12 mouse cellular contexts compared by ENCODE assay signal in the genomic region with DNA sequence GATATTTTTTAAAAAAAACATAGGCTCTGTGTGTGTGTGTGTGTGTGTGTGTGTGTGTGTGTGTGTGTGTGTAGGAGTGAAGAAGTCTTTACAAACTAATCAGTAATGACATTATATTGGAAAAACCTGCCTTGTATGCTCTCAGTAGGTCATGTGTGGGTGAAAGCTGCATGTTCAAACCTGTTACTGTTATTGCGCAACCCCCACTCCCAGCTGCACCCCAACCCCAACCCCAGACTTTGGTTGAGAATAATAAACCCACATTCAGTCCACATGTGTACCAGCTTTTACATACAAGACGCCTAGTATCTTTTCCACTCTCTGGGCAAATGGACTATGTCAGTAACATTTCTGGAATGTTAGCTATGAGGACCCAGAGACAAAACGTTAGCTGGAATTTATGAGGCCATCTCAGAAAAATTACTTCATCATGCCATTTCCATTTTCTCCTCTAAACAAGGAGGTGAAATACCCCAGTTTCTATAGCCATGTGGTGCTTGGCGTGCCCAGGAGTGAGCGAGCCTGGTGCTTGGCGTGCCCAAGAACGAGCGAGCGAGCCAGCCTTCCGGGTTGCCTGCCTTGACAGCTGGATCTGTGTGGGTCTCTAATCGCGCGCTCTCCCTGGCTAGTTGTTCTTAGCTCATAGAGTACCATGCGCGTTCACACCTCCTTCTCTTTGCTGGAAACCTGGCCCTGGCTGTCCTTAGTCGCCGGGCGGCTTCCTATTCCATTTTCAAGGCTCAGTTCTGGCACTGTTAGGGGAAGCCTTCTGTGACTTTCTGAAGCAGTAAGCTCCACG. TPM values are rescaled to one million over a fixed set of nuclear protein-coding genes. Genes with fewer than 3 reads are reported as not detected.
DNase-seq lines count a peak whose midpoint lies in the region; ATAC-seq lines count a peak whose summit lies in the region.
"Had no signal": no experiment of that assay in that cellular context is flagged by ENCODE, and none has a peak within 500 bp of the region (broad histone marks: within the 10 kb centered on the region; RNA-seq: fewer than 3 reads in every experiment).

No protein-coding gene starts in this region.

- H3K27ac ChIP-seq in heart, embryonic 12.5 days (ENCODE audit: poor library complexity, severe bottlenecking): peak overlapping the region; percentile 29; the same call in 1 of the 2 replicates
- H3K27ac ChIP-seq in neural tube, embryonic 15.5 days (replicated peaks): no peak overlapping the region
- H3K27ac ChIP-seq in kidney, embryonic 14.5 days (ENCODE audit: low read depth, low read length): no peak overlapping the region
- H3K27ac ChIP-seq: hindbrain, embryonic 12.5 days; lung, embryonic 15.5 days had no signal

- no peak overlapping the region for H3K4me3 ChIP-seq in heart, embryonic 12.5 days
- no peak overlapping the region for H3K4me3 ChIP-seq in neural tube, embryonic 15.5 days (replicated peaks)
- no peak overlapping the region for H3K4me3 ChIP-seq in kidney, embryonic 14.5 days (ENCODE audit: low read length)
- H3K4me3 ChIP-seq: hindbrain, embryonic 12.5 days; lung, embryonic 15.5 days had no signal

- H3K4me1 ChIP-seq in heart, embryonic 12.5 days (replicated peaks): peaks cover 17% of the 10 kb centered on the region
- H3K4me1 ChIP-seq in neural tube, embryonic 15.5 days: no peaks in the 10 kb centered on the region
- H3K4me1 ChIP-seq in kidney, embryonic 14.5 days (ENCODE audit: control insufficient read depth, insufficient read depth, low read length): no peaks in the 10 kb centered on the region
- H3K4me1 ChIP-seq: hindbrain, embryonic 12.5 days had no signal

- no peak for ATAC-seq in heart, embryonic 12.5 days (ENCODE audit: insufficient number of reproducible peaks, low FRiP score)
- ATAC-seq in neural tube, embryonic 15.5 days (ENCODE audit: low FRiP score): no peak
- ATAC-seq in granulocyte monocyte progenitor cell, adult 5-6 weeks (replicated peaks; ENCODE audit: poor library complexity, severe bottlenecking): peak; percentile 84
- no peak for ATAC-seq in kidney, embryonic 14.5 days (ENCODE audit: low FRiP score, low TSS enrichment)

- DNase-seq in heart, adult 8-10 months (ENCODE audit: low spot score): no peak
- peak; percentile 10 for DNase-seq in neural tube, embryonic 10.5 days (ENCODE audit: extremely low spot score, low spot score)
- DNase-seq in urinary bladder, adult 2 months (ENCODE audit: low spot score): no peak
- DNase-seq: cerebellum, adult 18-20 months; kidney, adult 8-10 months had no signal

- WGBS in heart, embryonic 12.5 days: 64% methylated on average over 19 of the region's 19 CpGs
- WGBS in neural tube, embryonic 15.5 days: 91% methylated on average over 19 of the region's 19 CpGs
- WGBS in kidney, embryonic 14.5 days: 92% methylated on average over 19 of the region's 19 CpGs

- no peaks in the 10 kb centered on the region for H3K36me3 ChIP-seq in heart, embryonic 12.5 days
- no peaks in the 10 kb centered on the region for H3K36me3 ChIP-seq in neural tube, embryonic 15.5 days
- no peaks in the 10 kb centered on the region for H3K36me3 ChIP-seq in kidney, embryonic 14.5 days (ENCODE audit: control insufficient read depth, insufficient read depth, low read length)
- H3K36me3 ChIP-seq: hindbrain, embryonic 12.5 days; lung, embryonic 15.5 days had no signal

- no peaks in the 10 kb centered on the region for H3K27me3 ChIP-seq in heart, embryonic 12.5 days (replicated peaks)
- H3K27me3 ChIP-seq in neural tube, embryonic 15.5 days (replicated peaks): no peaks in the 10 kb centered on the region
- H3K27me3 ChIP-seq in kidney, embryonic 14.5 days (ENCODE audit: control insufficient read depth, insufficient read depth, low read length): no peaks in the 10 kb centered on the region
- H3K27me3 ChIP-seq: hindbrain, embryonic 12.5 days; lung, embryonic 15.5 days had no signal

- peak overlapping the region; percentile 11; the same call in 1 of the 2 replicates for H3K4me2 ChIP-seq in heart, embryonic 12.5 days
- no peak overlapping the region for H3K4me2 ChIP-seq in neural tube, embryonic 15.5 days
- H3K4me2 ChIP-seq in kidney, embryonic 14.5 days (replicated peaks; ENCODE audit: low read depth, low read length): no peak overlapping the region
- H3K4me2 ChIP-seq: hindbrain, embryonic 12.5 days; liver, embryonic 11.5 days; lung, embryonic 15.5 days had no signal

- no peak overlapping the region for H3K9ac ChIP-seq in heart, embryonic 12.5 days
- H3K9ac ChIP-seq in neural tube, embryonic 15.5 days (replicated peaks): no peak overlapping the region
- no peak overlapping the region for H3K9ac ChIP-seq in kidney, embryonic 14.5 days (ENCODE audit: low read depth, low read length)
- H3K9ac ChIP-seq: hindbrain, embryonic 12.5 days; lung, embryonic 15.5 days had no signal

- H3K9me3 ChIP-seq in heart, embryonic 12.5 days (replicated peaks): no peaks in the 10 kb centered on the region
- H3K9me3 ChIP-seq in neural tube, embryonic 15.5 days (replicated peaks): no peaks in the 10 kb centered on the region
- H3K9me3 ChIP-seq in kidney, embryonic 14.5 days (ENCODE audit: control insufficient read depth, low read length): no peaks in the 10 kb centered on the region
- H3K9me3 ChIP-seq: hindbrain, embryonic 12.5 days; lung, embryonic 15.5 days had no signal

RNA-seq across cellular contexts. Expression of a gene that starts 30.5 kb away (rescaled TPM):
- 13.3 and 14.6 TPM in 2 replicates for polyA plus RNA-seq in heart, embryonic 12.5 days (2016; fragmentation: Nextera tagmentation; extraction: Ambion mirVana)
- 10 to 100 TPM; 22.2 to 36.2 (median 27.6) TPM for total RNA-seq in heart, adult 8-10 months (2022)
- polyA plus RNA-seq in neural tube, embryonic 15.5 days (2015; fragmentation: Nextera tagmentation; extraction: Ambion mirVana): 11.3 TPM in 2 replicates
- total RNA-seq in granulocyte monocyte progenitor cell, adult 5-6 weeks (2014; fragmentation: Nextera tagmentation): 12.4 and 14.0 TPM in 2 replicates
- 14.8 and 28.5 TPM in 2 replicates for total RNA-seq in granulocyte monocyte progenitor cell, adult 5-6 weeks (2017)
- 17.8 and 22.1 TPM in 2 replicates for polyA plus RNA-seq in urinary bladder, adult 2 months (2012; rRNA removed)
- polyA plus RNA-seq in kidney, embryonic 14.5 days (2014; fragmentation: Nextera tagmentation; extraction: Ambion mirVana): 11.2 and 12.3 TPM in 2 replicates
